Mouse (Mus musculus) MEL-GATA-1-ER (cell line): ENCODE measurements around the gene Abr.

ENCODE experiments used
- DNase-seq: peaks from one replicate; pipeline ENCODE4 v3.0.0-alpha.2; 2012; ENCODE audit warnings: low read depth; ENCODE audit errors: extremely low read depth

Abr gene

DNA sequence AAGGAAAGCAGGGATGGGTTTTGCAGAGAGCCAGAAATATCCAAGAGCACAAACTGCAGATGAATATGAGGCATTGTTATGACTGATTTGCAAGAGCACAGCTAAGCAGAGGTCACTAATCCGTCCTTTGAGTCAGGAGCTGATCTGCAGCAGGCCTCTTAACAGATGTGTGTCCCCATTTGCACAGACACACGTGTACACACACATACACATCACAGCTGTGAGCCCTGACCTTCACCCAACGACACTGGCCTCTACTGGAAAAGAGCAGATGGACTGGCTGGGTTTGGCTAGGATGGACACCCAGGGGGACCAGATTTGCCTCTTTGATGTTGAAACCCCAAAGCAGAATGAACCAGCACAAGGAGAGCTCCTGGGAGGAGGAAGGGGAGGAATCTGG, 52.7 kb downstream of the Abr start:
- DNase-seq, result no peak

- no peak for DNase-seq
Measured at GRCm38 (mm10) chr11:76566081-76566480, 56.0 kb downstream of the Abr start.

GRCm38 (mm10) chr11:76562584-76562983, 59.5 kb downstream of the Abr start:
- DNase-seq, result no peak

GRCm38 (mm10) chr11:76562165-76562564, 59.9 kb downstream of the Abr start:
- no peak for DNase-seq

- peak; percentile 6 for DNase-seq
Measured at GRCm38 (mm10) chr11:76557837-76558236, 64.3 kb downstream of the Abr start.

DNA sequence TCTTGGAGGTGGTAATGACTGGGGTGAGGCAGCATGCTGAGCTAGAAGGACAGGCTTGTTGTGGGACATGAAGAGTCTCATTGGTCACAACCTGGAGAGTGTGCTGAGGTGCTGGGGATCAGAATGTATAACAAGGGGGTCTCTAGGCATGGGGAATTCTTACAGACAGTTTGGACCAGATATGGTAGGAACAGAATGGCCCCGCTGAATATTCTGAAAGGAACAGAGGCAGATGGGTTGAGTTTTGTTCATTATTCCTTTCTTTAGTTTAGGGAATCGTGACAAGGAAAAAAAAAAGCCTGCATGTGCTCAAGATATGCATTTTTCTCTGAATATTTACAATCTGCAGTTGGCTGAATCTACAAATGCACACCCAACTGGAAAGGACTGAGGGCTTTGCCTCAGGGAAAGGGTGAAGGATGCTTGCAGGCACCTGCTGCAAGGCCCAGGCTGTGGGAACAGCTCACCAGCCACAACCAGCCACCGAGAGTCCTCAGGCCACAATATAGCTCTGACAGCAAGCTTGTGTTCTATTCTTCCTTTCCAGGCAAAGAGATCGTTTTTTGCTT, 73.9 kb downstream of the Abr start:
- no peak for DNase-seq

DNA sequence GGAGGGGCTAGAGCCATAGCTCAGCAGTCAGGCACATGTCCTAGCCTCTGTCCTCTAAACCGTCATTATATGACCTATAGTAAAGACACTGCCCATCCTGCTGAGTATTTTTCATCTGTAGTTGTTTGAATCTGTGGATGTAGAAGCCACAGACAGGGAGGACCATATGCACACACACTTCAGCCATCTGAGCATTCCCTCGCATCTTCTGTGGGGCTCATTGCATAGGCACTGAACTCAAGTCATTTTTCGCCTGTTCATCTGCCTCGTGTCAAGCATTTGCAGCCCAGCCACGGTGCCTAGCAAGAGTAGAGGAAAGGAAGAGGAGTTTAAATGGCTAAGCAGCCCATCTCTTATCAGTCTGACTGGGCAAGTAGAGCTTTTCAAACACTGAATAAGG, 74.7 kb downstream of the Abr start:
- DNase-seq, result no peak

- no peak for DNase-seq
Measured at GRCm38 (mm10) chr11:76546431-76546830, 75.7 kb downstream of the Abr start.

DNA sequence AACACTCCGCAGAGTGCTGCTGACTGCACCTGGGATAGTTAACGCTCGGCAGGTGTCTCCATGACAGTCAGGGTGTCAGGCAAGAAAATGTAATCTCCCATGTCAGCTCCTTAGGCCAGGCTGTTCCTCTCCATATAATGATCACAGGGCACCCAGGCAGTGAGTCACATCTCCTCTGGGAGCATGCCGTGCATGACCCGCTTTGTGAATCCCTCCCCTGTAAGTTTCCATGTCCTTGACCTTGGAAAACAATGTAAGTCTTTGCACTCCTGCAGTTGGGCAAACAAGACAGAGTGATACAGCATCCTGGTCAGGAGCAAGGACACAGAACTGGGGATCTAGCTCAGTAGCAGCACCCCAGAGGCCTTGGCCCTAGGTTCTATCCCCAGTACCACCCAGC, 78.8 kb downstream of the Abr start:
- no peak for DNase-seq

DNA sequence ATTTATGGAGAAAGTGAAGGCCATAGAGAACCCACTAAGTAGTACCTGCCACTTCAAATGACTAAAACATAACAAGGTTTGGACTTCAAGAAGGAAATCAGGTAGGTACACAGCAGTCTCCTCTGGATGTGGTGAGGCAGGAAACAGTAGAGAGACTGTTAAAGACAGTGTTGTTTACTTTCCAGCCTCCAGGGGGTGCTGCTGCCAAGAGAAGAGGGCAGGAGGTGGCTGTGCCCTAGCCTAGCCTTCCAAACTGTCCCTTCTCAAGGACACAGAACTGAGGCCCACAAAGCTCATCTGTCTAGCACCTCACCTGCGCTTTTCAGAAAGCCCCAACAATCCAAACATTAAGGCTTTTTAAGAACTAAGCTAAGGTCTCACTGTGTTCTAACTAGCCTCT, 81.1 kb downstream of the Abr start:
- DNase-seq, result peak; percentile 15

DNA sequence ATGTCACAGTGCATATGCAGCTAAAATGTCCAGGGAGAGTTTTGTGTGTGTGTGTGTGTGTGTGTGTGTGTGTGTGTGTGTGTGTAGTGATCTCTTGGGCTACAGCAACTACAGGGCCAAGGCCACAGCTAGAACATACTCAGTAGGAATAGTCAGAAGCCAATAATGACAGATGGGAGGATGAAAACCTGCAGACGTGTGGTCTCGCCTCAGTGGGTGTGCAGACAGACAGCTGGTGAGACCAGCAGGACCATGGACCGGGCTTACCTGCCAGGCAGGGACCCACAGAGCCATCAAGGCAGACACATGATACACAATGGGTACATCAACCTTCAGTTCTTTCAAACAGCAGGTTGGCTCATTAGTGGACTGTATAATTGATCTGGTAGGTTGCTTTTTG, 84.7 kb downstream of the Abr start:
- DNase-seq, result no peak

DNA sequence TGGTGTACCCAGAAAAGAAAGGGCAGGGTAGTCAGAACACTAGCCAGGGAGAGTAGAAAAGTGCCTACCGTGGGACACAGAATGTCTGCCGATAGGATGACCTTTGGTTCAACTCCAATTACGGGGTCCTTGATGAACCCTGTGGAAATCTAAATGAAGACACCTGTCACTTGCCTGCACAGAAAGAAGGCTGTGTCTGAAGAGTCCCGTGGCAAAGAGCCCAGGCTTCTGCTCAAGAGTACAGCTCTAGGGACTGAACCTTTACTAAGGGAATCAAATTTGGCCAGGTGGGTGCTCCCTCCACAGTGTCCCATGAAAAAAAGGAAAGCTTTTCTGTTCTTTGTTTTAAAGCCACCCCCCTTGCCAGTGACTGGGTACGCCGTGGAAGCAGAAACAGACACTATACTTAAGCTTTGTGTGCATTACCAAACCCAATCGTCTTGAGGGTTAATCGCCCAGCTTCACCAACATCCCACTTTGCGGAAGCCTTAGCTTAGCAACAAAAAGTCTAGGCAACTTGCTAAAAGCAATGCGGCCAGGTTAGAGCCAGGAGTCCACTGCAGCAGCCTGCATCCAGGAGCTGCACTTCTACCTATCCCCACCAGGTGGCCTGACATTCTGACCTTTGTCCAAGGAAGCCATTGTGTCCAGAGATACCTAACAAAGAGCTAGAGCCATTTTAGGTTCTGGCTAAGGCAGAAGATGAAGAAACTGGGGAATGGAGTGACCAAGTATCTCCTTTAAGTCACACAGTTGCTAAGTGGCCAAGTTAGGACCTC, 85.3 kb downstream of the Abr start:
- DNase-seq, result no peak

GRCm38 (mm10) chr11:76532001-76532400, 90.1 kb downstream of the Abr start:
- DNase-seq, result no peak

DNA sequence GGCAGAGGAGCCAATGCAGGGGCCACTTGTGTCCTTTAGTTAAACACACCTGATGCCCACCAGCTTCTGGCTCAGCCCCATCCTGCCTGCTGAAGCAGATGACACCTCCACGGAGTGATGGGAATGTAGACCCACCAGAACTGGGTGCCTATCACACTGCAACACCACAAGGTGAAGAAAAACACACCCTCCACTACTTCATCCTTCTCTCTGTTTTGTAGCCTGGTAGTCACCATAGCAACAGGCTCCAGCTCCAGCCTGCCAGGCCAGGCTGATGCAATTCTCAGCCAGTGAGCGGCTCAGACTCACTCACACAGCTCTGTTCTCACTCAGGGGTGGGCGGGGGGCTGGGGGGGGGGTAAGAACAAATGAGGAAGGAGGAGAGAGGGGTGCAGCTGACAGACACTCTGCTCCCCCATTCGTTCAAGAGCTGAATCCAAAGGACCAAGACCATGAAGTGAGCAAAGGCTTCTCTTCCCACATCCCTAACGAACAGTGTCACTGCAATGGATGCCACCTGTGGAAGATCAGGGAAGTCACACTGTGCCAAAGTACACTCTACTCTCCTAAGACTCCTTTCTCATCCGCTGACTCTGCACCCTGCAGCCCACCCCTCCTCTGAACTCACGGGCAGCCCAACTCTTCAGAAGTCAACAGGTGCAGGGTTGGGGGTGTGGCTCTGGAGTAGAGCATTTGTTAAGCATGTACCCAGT, 91.0 kb downstream of the Abr start:
- DNase-seq, result no peak

DNA sequence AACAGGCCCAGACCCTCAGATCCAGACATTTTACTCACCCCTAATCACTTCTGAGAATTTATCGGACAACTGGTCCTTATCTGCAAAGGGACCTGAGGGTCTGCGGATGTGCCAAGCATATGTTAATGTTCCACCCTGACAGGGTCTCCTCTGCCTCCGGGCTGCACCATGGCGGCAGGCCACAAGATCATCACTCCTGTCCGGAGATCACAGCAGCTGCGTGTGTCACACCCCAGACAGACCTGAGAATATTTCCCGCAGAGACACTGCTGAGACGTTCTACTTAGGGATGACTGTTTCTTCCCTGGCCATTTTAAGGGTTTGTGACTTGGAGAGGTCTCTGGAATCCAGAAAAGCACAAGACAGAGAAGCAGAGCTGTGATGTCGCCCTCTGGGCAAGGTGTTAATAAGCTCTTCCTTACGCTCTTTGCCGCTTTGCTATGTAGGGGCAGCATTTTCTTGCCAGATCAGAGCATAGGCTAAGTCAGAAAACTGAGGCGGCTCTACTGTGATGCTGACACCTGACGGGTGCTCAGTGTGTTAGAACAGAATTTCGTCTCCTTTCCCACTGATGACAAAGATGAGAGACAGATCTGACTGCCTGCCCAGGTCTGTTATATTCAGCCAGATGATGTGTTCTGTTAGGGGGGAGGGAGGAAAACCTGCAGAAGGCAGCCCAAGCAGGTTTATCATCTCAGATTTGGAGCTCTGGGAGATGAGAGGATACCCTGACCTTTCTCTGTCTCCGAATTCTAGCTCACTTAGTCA, 91.8 kb downstream of the Abr start:
- DNase-seq, result no peak

DNA sequence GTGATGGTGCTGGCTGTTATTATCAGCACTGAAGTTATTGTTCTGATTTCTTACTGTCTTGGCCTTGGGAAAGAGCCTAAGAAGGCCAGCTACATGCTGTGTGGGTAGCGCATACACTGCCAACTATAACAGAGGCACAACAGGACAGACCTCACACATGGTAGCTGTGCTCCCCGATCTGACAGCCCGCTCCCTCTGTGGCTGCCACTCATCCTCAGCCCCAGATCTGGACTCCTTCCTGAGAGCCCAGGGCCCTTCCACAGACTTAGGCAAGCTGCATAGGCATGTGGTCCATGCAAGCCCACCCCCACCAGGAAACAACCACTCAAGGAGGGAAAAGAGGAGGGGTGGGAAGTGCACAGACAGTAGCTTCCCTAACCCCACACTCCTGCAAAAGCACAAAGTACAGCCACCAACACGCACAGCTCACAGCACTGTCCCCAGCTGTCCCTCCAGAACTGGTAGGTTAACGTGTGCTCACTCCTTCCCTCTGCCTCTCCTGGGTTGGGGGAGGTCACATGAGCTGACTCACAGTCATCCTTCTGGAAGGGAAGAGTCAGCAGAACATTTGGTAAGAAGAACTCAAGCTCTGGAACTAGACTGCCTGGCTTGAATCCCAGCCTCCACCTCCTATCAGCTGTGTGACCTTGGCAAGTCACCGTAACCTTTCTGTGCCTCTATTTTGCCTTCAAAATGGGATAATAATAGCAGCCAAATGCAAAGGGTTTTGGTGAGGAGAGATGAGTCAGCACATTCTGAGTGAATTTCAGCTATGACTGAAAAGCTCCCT, 92.6 kb downstream of the Abr start:
- no peak for DNase-seq

DNA sequence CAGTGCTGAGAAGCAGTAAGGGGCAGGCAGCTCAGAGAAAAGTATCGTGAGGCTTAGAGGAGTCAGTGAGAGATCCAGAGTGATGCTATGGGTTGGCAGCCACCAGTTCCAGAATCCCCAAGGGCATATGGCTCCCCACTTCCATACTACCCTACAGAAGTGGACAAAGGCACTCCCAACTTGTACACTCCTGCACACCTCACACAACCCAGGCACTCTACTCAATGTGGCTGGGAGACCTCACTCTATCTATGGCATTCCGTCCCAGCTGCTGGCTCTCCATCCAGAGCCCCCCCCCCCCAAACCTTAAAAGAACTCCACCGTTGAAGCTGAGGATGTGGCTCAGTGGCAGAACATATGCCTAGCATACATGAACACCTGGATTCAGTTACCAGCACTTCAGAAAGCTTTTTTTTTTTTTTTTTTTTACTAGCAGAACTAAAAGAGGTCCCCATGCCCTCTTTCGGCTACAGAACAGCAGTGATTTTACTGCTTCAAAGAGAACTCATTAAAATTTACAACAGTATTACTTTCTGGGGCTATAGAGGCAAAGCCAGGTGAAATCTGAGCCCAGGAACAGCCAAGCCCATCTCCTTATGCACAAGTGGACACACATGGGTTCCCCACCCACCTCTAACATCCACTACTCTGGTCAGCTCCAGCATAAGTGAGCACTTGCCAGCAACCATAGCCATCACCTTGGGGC, 96.3 kb downstream of the Abr start:
- DNase-seq, result no peak

DNA sequence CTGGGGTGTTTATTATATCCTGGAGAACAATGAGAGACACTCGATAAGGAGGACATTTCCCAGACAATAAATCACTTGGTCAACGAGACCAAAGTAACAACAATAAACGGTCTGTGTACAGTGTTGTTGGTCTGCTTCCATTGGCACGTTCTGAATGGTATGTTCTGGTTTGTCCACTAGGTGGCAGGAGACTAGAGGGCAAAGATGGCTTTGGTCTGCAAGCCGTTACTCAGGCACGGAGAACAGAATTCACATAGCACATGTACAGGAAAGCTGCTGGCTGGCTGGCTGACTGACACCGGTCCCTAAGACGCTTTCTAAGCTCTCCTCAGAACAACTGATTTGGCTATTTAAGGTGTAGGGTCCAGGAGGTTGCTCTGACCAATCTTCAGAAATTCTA, 97.2 kb downstream of the Abr start:
- peak; percentile 49 for DNase-seq

DNA sequence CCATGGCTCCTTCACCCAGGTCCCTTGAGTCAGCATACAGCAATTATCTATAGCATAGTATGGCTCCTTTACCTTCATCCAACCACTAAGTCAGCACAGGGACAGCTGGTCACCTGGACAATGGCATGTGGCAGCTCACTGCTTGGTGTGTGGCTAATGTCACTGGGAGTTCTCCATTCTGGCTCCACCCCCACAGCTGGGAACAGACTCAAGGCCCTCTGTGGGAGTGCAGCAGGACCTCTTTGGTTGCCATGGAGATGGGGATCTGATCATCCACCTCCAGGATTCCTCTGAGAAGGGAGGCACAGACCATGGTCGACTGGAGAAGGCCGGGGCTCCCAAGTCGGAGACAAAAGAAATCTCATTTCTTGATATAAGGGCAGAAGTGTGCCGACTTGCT, 98.8 kb downstream of the Abr start:
- no peak for DNase-seq

- DNase-seq, result no peak
Measured at GRCm38 (mm10) chr11:76520889-76521288, 101.2 kb downstream of the Abr start.

- DNase-seq, result no peak
Measured at GRCm38 (mm10) chr11:76518613-76519012, 103.5 kb downstream of the Abr start.
